Comparison of ENCODE assay signal across 8 mouse cellular contexts in genomic region chr13:23401683-23402527, GRCm38 (mm10). TPM values are rescaled to one million over a fixed set of nuclear protein-coding genes. Genes with fewer than 3 reads are reported as not detected.
DNase-seq lines count a peak whose midpoint lies in the region; ATAC-seq and TF ChIP-seq lines count a peak whose summit lies in the region.

No protein-coding gene starts in this region.

- peaks cover 24% of the 10 kb centered on the region for H3K27me3 ChIP-seq in CH12.LX (replicated peaks)
- H3K27me3 ChIP-seq in forebrain, embryonic 10.5 days (ENCODE audit: poor library complexity, severe bottlenecking) = peaks cover 28% of the 10 kb centered on the region
- peaks cover 30% of the 10 kb centered on the region for H3K27me3 ChIP-seq in heart, embryonic 15.5 days
- H3K27me3 ChIP-seq in liver, embryonic 16.5 days (ENCODE audit: control insufficient read depth, insufficient read depth, low read depth, low read length) = peaks cover 4% of the 10 kb centered on the region
- H3K27me3 ChIP-seq in neural tube, embryonic 12.5 days (replicated peaks) = peaks cover 13% of the 10 kb centered on the region

- no peaks in the 10 kb centered on the region for H3K79me2 ChIP-seq in CH12.LX (replicated peaks; ENCODE audit: control insufficient read depth, extremely low read depth, insufficient read depth, poor library complexity, severe bottlenecking)

- in situ Hi-C loops in CH12.LX (cut with MboI; ENCODE audit: low pct_ligation_motif_present, low pct_unique_long_range_greater_than_20kb, low sequenced_read_pairs) = loop anchor here (10.0 kb wide), 1 partner anchor 547 kb away; the partner anchor contains the start of gene Vmn1r211

- peak; percentile 93 for DNase-seq in CH12.LX (ENCODE audit: extremely low read depth)
- peak; percentile 100 for DNase-seq in c-Kit-positive CD71-negative TER-119-negative erythroid progenitor cells, embryonic 14.5 days (ENCODE audit: low read depth)
- DNase-seq in forebrain, embryonic 10.5 days (ENCODE audit: extremely low spot score, low spot score) = peak; percentile 84
- DNase-seq in kidney, postnatal 14 days = peak; percentile 87
- peak; percentile 82 for DNase-seq in testis, postnatal 14 days (ENCODE audit: low spot score)

- ATAC-seq in heart, embryonic 15.5 days (replicated peaks; ENCODE audit: insufficient number of reproducible peaks, insufficient read depth, low FRiP score, low read depth) = peak; percentile 47; the same call in 1 of the 2 replicates
- peak; percentile 62 for ATAC-seq in liver, embryonic 16.5 days (ENCODE audit: low read depth)
- ATAC-seq in neural tube, embryonic 12.5 days (ENCODE audit: low FRiP score, low read depth) = peak; percentile 82

- TF ChIP-seq CTCF in CH12.LX (conservative IDR thresholded peaks at IDR 0.05 in 1 of 2, IDR thresholded peaks at IDR 0.05 in 1 of 2; ENCODE audit: low read depth in 2 of 2, low read length in 2 of 2) = peak; percentile 68 to 85

- TF ChIP-seq RAD21 in CH12.LX (IDR thresholded peaks at IDR 0.05; ENCODE audit: low read depth, low read length) = peak; percentile 95

- WGBS in forebrain, embryonic 10.5 days = 2% methylated on average over 19 of the region's 19 CpGs
- 4% methylated on average over 19 of the region's 19 CpGs for WGBS in heart, embryonic 15.5 days
- WGBS in liver, embryonic 16.5 days (ENCODE audit: insufficient replicate concordance) = 3% methylated on average over 19 of the region's 19 CpGs
- WGBS in neural tube, embryonic 12.5 days = 2% methylated on average over 19 of the region's 19 CpGs

- no peak for TF ChIP-seq POLR2A in CH12.LX (IDR thresholded peaks at IDR 0.05; ENCODE audit: low read depth, low read length)

- H3K4me1 ChIP-seq in CH12.LX (ENCODE audit: control insufficient read depth in 1 of 2, insufficient read depth in 2 of 2) = peaks cover 7 to 29% of the 10 kb centered on the region in 2 experiments
- H3K4me1 ChIP-seq in forebrain, embryonic 10.5 days = peaks cover 12% of the 10 kb centered on the region
- H3K4me1 ChIP-seq in heart, embryonic 15.5 days (replicated peaks) = peaks cover 6% of the 10 kb centered on the region; the same call in 1 of the 2 replicates
- peaks cover 15% of the 10 kb centered on the region for H3K4me1 ChIP-seq in liver, embryonic 16.5 days (ENCODE audit: control insufficient read depth, low read depth, low read length)
- peaks cover 5% of the 10 kb centered on the region for H3K4me1 ChIP-seq in neural tube, embryonic 12.5 days

- dilution Hi-C loops in CH12.LX (cut with MboI; ENCODE audit: extremely low pct_ligation_motif_present, extremely low pct_unique_long_range_greater_than_20kb, low sequenced_read_pairs) = no loop called here

- H3K4me2 ChIP-seq in CH12.LX (ENCODE audit: insufficient read depth, low read depth, poor library complexity, severe bottlenecking) = peak overlapping the region; percentile 71
- H3K4me2 ChIP-seq in heart, embryonic 15.5 days = peak overlapping the region; percentile 66
- H3K4me2 ChIP-seq in liver, embryonic 16.5 days (ENCODE audit: low read depth, low read length) = peak overlapping the region; percentile 81
- H3K4me2 ChIP-seq in neural tube, embryonic 12.5 days (replicated peaks) = peak overlapping the region; percentile 59

- peak overlapping the region; percentile 53 to 70 (median 57) for H3K4me3 ChIP-seq in CH12.LX (replicated peaks in 1 of 3; ENCODE audit: low read depth in 2 of 3, low read length in 2 of 3, poor library complexity in 1 of 3)
- H3K4me3 ChIP-seq in forebrain, embryonic 10.5 days = peak overlapping the region; percentile 60
- peak overlapping the region; percentile 39 for H3K4me3 ChIP-seq in heart, embryonic 15.5 days
- peak overlapping the region; percentile 58 for H3K4me3 ChIP-seq in liver, embryonic 16.5 days (ENCODE audit: low read depth, low read length)
- H3K4me3 ChIP-seq in neural tube, embryonic 12.5 days = peak overlapping the region; percentile 29

- H3K27ac ChIP-seq in CH12.LX (ENCODE audit: insufficient read depth, low read depth) = no peak overlapping the region
- H3K27ac ChIP-seq in forebrain, embryonic 10.5 days = peak overlapping the region; percentile 82
- H3K27ac ChIP-seq in heart, embryonic 15.5 days = no peak overlapping the region
- H3K27ac ChIP-seq in liver, embryonic 16.5 days (ENCODE audit: low read length) = no peak overlapping the region
- no peak overlapping the region for H3K27ac ChIP-seq in neural tube, embryonic 12.5 days

- no peaks in the 10 kb centered on the region for H3K36me3 ChIP-seq in CH12.LX (replicated peaks in 1 of 2; ENCODE audit: control insufficient read depth in 1 of 2, insufficient read depth in 1 of 2, low read length in 1 of 2)
- H3K36me3 ChIP-seq in forebrain, embryonic 10.5 days (replicated peaks) = no peaks in the 10 kb centered on the region
- H3K36me3 ChIP-seq in heart, embryonic 15.5 days = no peaks in the 10 kb centered on the region
- H3K36me3 ChIP-seq in liver, embryonic 16.5 days (ENCODE audit: control insufficient read depth, insufficient read depth) = no peaks in the 10 kb centered on the region
- H3K36me3 ChIP-seq in neural tube, embryonic 12.5 days = no peaks in the 10 kb centered on the region

- H3K9me3 ChIP-seq in CH12.LX (replicated peaks; ENCODE audit: low read length) = no peaks in the 10 kb centered on the region
- H3K9me3 ChIP-seq in forebrain, embryonic 10.5 days = no peaks in the 10 kb centered on the region
- no peaks in the 10 kb centered on the region for H3K9me3 ChIP-seq in heart, embryonic 15.5 days (replicated peaks)
- no peaks in the 10 kb centered on the region for H3K9me3 ChIP-seq in liver, embryonic 16.5 days (replicated peaks; ENCODE audit: control insufficient read depth, low read length)
- H3K9me3 ChIP-seq in neural tube, embryonic 12.5 days = 0 out of 2 replicates have a peak, but pooled peaks cover 4% of the 10 kb centered on the region

- TF ChIP-seq EP300 in CH12.LX (IDR thresholded peaks at IDR 0.05; ENCODE audit: low read length) = no peak

- 0 out of 2 replicates have a peak overlapping the region, but pooled peaks have one; percentile 7 for H3K9ac ChIP-seq in CH12.LX (ENCODE audit: insufficient read depth, low read depth)
- H3K9ac ChIP-seq in heart, embryonic 15.5 days = no peak overlapping the region
- peak overlapping the region; percentile 60 for H3K9ac ChIP-seq in liver, embryonic 16.5 days (ENCODE audit: low read depth, low read length)
- H3K9ac ChIP-seq in neural tube, embryonic 12.5 days = peak overlapping the region; percentile 48

TF ChIP-seq in CH12.LX, 34 proteins besides CTCF, POLR2A, EP300 and RAD21 (continues in another document):
- TF ChIP-seq HCFC1 (IDR thresholded peaks at IDR 0.05; ENCODE audit: low read depth, low read length) = peak; percentile 43; the same call in 1 of the 2 replicates
- TF ChIP-seq BHLHE40 (IDR thresholded peaks at IDR 0.05; ENCODE audit: low read depth, low read length) = 0 out of 2 replicates have a peak, but pooled peaks have one; percentile 5
- peak; percentile 75 for TF ChIP-seq SMC3 (IDR thresholded peaks at IDR 0.05; ENCODE audit: low read depth, low read length)
- TF ChIP-seq KAT2A (IDR thresholded peaks at IDR 0.05; ENCODE audit: insufficient replicate concordance, low read length) = no peak
- no peak for TF ChIP-seq CHD2 (IDR thresholded peaks at IDR 0.05; ENCODE audit: low read length)
- no peak for TF ChIP-seq TBP (conservative IDR thresholded peaks at IDR 0.05; ENCODE audit: low read depth, low read length)
- TF ChIP-seq MAFK (IDR thresholded peaks at IDR 0.05; ENCODE audit: insufficient replicate concordance, low read length) = no peak
- TF ChIP-seq GABPA (IDR thresholded peaks at IDR 0.05; ENCODE audit: insufficient replicate concordance, low read depth, low read length) = no peak
- peak; percentile 47; the same call in 1 of the 2 replicates for TF ChIP-seq ELF1 (IDR thresholded peaks at IDR 0.05; ENCODE audit: low read depth, low read length)
- TF ChIP-seq MAX (IDR thresholded peaks at IDR 0.05; ENCODE audit: low read length) = peak; percentile 36; the same call in 1 of the 2 replicates
- no peak for TF ChIP-seq ZNF384 (IDR thresholded peaks at IDR 0.05; ENCODE audit: low read depth, low read length)
- 0 out of 2 replicates have a peak, but pooled peaks have one; percentile 57 for TF ChIP-seq RCOR1 (conservative IDR thresholded peaks at IDR 0.05; ENCODE audit: low read depth, low read length)
- peak; percentile 40; the same call in 1 of the 2 replicates for TF ChIP-seq MAZ (IDR thresholded peaks at IDR 0.05; ENCODE audit: low read depth, low read length)
- peak; percentile 51; the same call in 1 of the 2 replicates for TF ChIP-seq TCF12 (IDR thresholded peaks at IDR 0.05; ENCODE audit: low read depth, low read length)
- no peak for TF ChIP-seq NRF1 (IDR thresholded peaks at IDR 0.05; ENCODE audit: low read depth, low read length)
- peak; percentile 72 for TF ChIP-seq IRF4 (IDR thresholded peaks at IDR 0.05; ENCODE audit: low read depth, low read length)
- no peak for TF ChIP-seq USF1 (IDR thresholded peaks at IDR 0.05; ENCODE audit: low read depth, low read length)
- peak; percentile 78; the same call in 1 of the 2 replicates for TF ChIP-seq MYC (IDR thresholded peaks at IDR 0.05; ENCODE audit: low read depth, low read length)
- TF ChIP-seq ZC3H11A (IDR thresholded peaks at IDR 0.05; ENCODE audit: low read depth, low read length) = peak; percentile 46
- TF ChIP-seq JUN (IDR thresholded peaks at IDR 0.05; ENCODE audit: insufficient read depth, low read depth, low read length) = no peak; the same call in 1 of the 2 replicates

RNA-seq across cellular contexts. Expression of gene Abt1, which starts 21.8 kb away (rescaled TPM):
- total RNA-seq in CH12.LX (2012; rRNA removed) (10.1 and 13.1 TPM in 2 replicates), CH12.LX (2014; rRNA removed) (14.4 and 15.4 TPM in 2 replicates)
- polyA plus RNA-seq in CH12.LX (2012; ENCODE audit: insufficient read length, low read depth) = 11.7 and 12.9 TPM in 2 replicates
- 15.3 and 15.5 TPM in 2 replicates for polyA plus RNA-seq in forebrain, embryonic 10.5 days (2016; fragmentation: Nextera tagmentation; extraction: Ambion mirVana)
- polyA plus RNA-seq in heart, embryonic 15.5 days (2015; fragmentation: Nextera tagmentation; extraction: Ambion mirVana) = 8.1 and 8.2 TPM in 2 replicates
- 4.5 TPM in 2 replicates for polyA plus RNA-seq in liver, embryonic 16.5 days (2015; fragmentation: Nextera tagmentation; extraction: Ambion mirVana)
- polyA plus RNA-seq in neural tube, embryonic 12.5 days (2016; fragmentation: Nextera tagmentation; extraction: Ambion mirVana) = 11.4 TPM in 2 replicates

RNA-seq across cellular contexts. Expression of gene Zfp322a, which starts 32.9 kb away (rescaled TPM):
- total RNA-seq in CH12.LX (2012; rRNA removed) (10.3 and 12.3 TPM in 2 replicates), CH12.LX (2014; rRNA removed) (17.7 and 20.0 TPM in 2 replicates)
- 10.3 and 10.5 TPM in 2 replicates for polyA plus RNA-seq in CH12.LX (2012; ENCODE audit: insufficient read length, low read depth)
- 57.1 and 58.7 TPM in 2 replicates for polyA plus RNA-seq in forebrain, embryonic 10.5 days (2016; fragmentation: Nextera tagmentation; extraction: Ambion mirVana)
- polyA plus RNA-seq in heart, embryonic 15.5 days (2015; fragmentation: Nextera tagmentation; extraction: Ambion mirVana) = 33.4 and 39.1 TPM in 2 replicates
- 12.0 and 13.1 TPM in 2 replicates for polyA plus RNA-seq in liver, embryonic 16.5 days (2015; fragmentation: Nextera tagmentation; extraction: Ambion mirVana)
- polyA plus RNA-seq in neural tube, embryonic 12.5 days (2016; fragmentation: Nextera tagmentation; extraction: Ambion mirVana) = 51.9 and 57.7 TPM in 2 replicates
